Mouse (Mus musculus) left cerebral cortex, postnatal 10 days (tissue): Measurements from ENCODE around the gene Igf2bp3. TPM values are rescaled to one million over a fixed set of nuclear protein-coding genes. Genes with fewer than 3 reads are reported as not detected.

Experiments
- DNase-seq, 2 experiments: peaks; one replicate each; pipeline ENCODE4 v3.0.0; 2021 to 2022; ENCODE audit warnings: low spot score in 2 of 2, mixed read lengths in 1 of 2; ENCODE audit errors: extremely low spot score in 1 of 2
- intact Hi-C: fragments of 180-260 bp; cut with DNase I; formaldehyde crosslinking; loops from one replicate; pipeline ENCODE4 v1.15.1; 2025
- total RNA-seq, 2 experiments: library from RNA; stranded (reverse); gene quantifications; 2 replicates each; pipeline ENCODE4 v1.2.3; 2021

The Igf2bp3 gene
- total RNA-seq, 2 experiments from 2014 or later = 1.2 TPM

GRCm38 (mm10) chr6:49221906-49222305, 7.1 kb upstream of the Igf2bp3 start:
- intact Hi-C loops = no loop called here

GRCm38 (mm10) chr6:49219920-49220604, 5.3 kb upstream of the Igf2bp3 start:
- no peak for DNase-seq
- intact Hi-C loops = loop anchor here (5.0 to 10.0 kb wide), 2 partner anchors 185 to 1957 kb away; partner anchors contain the start of gene Gpnmb

More at GRCm38 (mm10) chr6:49221906-49222305, 7.1 kb upstream of the Igf2bp3 start:
- DNase-seq = no peak

GRCm38 (mm10) chr6:49219001-49219560, 4.3 kb upstream of the Igf2bp3 start:
- intact Hi-C loops = loop anchor here (5.0 to 10.0 kb wide), 2 partner anchors 184 to 1958 kb away; partner anchors contain the start of gene Gpnmb
- no peak for DNase-seq

- intact Hi-C loops = loop anchor here (5.0 to 10.0 kb wide), 2 partner anchors 184 to 1959 kb away; partner anchors contain the start of gene Gpnmb
- DNase-seq = no peak
Observed at GRCm38 (mm10) chr6:49218275-49218802, 3.6 kb upstream of the Igf2bp3 start.

- DNase-seq = peak in 1 of 2 experiments; percentile 80
- intact Hi-C loops = loop anchor here (5.0 to 10.0 kb wide), 2 partner anchors 183 to 1960 kb away; partner anchors contain the start of gene Gpnmb
Observed at GRCm38 (mm10) chr6:49217581-49218274, 3.0 kb upstream of the Igf2bp3 start.

- intact Hi-C loops = loop anchor here (5.0 to 10.0 kb wide), 2 partner anchors 182 to 1960 kb away; partner anchors contain the start of gene Gpnmb
- DNase-seq = no peak
Observed at GRCm38 (mm10) chr6:49216811-49217542, 2.2 kb upstream of the Igf2bp3 start.

GRCm38 (mm10) chr6:49215748-49216585, 1.2 kb upstream of the Igf2bp3 start:
- no peak for DNase-seq
- intact Hi-C loops = loop anchor here (5.0 to 10.0 kb wide), 2 partner anchors 181 to 1961 kb away; partner anchors contain the start of gene Gpnmb

GRCm38 (mm10) chr6:49214086-49214927, 450 bp downstream of the Igf2bp3 start:
- intact Hi-C loops = loop anchor here (10.0 kb wide), 1 partner anchor 180 kb away; the partner anchor contains the start of gene Gpnmb
- peak in 1 of 2 experiments; percentile 45 for DNase-seq

GRCm38 (mm10) chr6:49213581-49214085, 1.1 kb downstream of the Igf2bp3 start:
- peak in 1 of 2 experiments; percentile 39 for DNase-seq
- intact Hi-C loops = loop anchor here (10.0 kb wide), 1 partner anchor 179 kb away; the partner anchor contains the start of gene Gpnmb

- no peak for DNase-seq
- intact Hi-C loops = loop anchor here (10.0 kb wide), 1 partner anchor 178 kb away; the partner anchor contains the start of gene Gpnmb
Observed at GRCm38 (mm10) chr6:49212931-49213580, 1.7 kb downstream of the Igf2bp3 start.

GRCm38 (mm10) chr6:49212141-49212540, 2.6 kb downstream of the Igf2bp3 start:
- intact Hi-C loops = loop anchor here (10.0 kb wide), 1 partner anchor 177 kb away; the partner anchor contains the start of gene Gpnmb
- DNase-seq = no peak

- no peak for DNase-seq
- intact Hi-C loops = loop anchor here (10.0 kb wide), 1 partner anchor 177 kb away; the partner anchor contains the start of gene Gpnmb
Observed at GRCm38 (mm10) chr6:49211596-49211995, 3.2 kb downstream of the Igf2bp3 start.

- intact Hi-C loops = loop anchor here (5.0 to 10.0 kb wide), 3 partner anchors 138 to 175 kb away; partner anchors contain the start of genes Gpnmb and Malsu1
- peak in 1 of 2 experiments; percentile 43 for DNase-seq
Observed at GRCm38 (mm10) chr6:49209881-49210854, 4.6 kb downstream of the Igf2bp3 start.

- intact Hi-C loops = loop anchor here (5.0 kb wide), 2 partner anchors 137 to 152 kb away; partner anchors contain the start of gene Malsu1
- peak; percentile 33 for DNase-seq
Observed at GRCm38 (mm10) chr6:49208935-49209334, 5.8 kb downstream of the Igf2bp3 start.
